Mouse (Mus musculus): ENCODE data around the gene Cyp2w1. TPM values are rescaled to one million over a fixed set of nuclear protein-coding genes. Genes with fewer than 3 reads are reported as not detected.
"Not testable (repeated sequence)": the region's sequence is repeated elsewhere in the genome, so short reads cannot be mapped to it uniquely, and the experiment has no call there.

Cyp2w1 gene
- polyA plus RNA-seq, 1 experiment from 2014 or later = 0.16 TPM

DNA sequence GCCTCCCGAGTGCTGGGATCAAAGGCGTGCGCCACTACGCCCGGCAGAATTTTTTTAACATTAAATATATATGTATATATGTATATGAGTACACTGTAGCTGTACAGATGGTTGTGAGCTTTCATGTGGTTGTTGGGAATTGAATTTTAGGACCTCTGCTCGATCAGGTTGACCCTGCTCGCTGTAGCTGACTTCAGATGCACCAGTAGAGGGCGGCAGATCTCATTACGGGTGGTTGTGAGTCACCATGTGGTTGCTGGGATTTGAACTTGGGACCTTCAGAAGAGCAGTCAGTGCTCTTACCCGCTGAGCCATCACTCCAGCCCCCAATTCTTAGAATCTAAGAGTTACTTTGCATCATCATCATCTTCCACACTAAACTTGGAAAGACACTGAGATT lies 18.0 kb upstream of the Cyp2w1 start:
- WGBS = 84% methylated on average over 10 of the region's 10 CpGs
- not testable (repeated sequence) for H3K27me3 ChIP-seq; H3K9me3 ChIP-seq (replicated peaks); ATAC-seq (replicated peaks; ENCODE audit: low FRiP score); H3K4me2 ChIP-seq; H3K4me3 ChIP-seq (replicated peaks); H3K27ac ChIP-seq; H3K9ac ChIP-seq
- H3K4me1 ChIP-seq = peaks cover 44% of the 10 kb centered on the region
- peaks cover 48% of the 10 kb centered on the region for H3K36me3 ChIP-seq

DNA sequence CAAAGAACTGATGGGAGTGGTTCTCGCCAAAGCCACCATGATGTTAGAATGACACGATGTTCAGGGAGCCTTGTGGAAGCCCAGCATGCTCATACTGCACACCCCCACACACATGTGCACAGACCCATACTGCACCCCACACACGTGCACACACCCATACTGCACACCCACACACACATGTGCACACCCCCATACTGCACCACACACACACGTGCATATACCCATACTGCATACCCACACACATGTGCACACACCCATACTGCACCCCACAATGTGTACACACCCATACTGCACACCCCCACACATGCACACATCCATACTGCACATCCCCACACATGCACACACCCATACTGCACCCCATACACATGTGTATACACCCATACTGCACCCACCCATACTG lies 16.8 kb upstream of the Cyp2w1 start:
- H3K4me2 ChIP-seq = no peak overlapping the region
- no peak for ATAC-seq (replicated peaks; ENCODE audit: low FRiP score)
- H3K36me3 ChIP-seq = peaks cover 60% of the 10 kb centered on the region
- H3K9ac ChIP-seq = no peak overlapping the region
- peaks cover 48% of the 10 kb centered on the region for H3K4me1 ChIP-seq
- H3K27me3 ChIP-seq = no peaks in the 10 kb centered on the region
- WGBS = 94% methylated on average over 4 of the region's 4 CpGs
- no peak overlapping the region for H3K27ac ChIP-seq
- H3K4me3 ChIP-seq (replicated peaks) = no peak overlapping the region
- no peaks in the 10 kb centered on the region for H3K9me3 ChIP-seq (replicated peaks)

DNA sequence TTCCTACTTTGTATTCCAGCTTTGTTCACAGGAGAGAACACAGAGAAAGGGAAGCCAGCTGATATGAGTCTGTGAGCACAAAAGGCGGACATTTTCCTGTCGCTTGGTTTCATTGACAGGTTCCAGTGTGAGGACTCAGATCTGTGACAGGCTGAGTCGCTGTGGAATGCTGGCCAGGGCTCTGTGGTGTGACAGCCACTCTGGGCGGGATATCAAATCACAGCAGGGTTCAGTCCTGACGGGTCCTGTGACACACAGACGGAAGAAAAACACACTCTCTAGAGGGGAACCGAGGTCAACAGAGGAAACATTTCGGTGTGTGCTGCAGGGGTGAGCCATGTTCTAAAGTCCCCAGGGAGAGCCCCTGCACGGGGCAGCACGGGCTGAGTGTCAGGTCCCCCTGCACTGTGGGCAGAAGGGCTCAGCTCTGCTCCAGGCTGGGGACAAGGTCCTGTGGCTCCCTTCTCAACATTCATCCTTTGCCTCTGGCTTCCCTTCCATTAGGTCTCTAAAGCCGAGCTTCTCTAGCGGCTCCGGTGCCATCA lies 14.5 kb upstream of the Cyp2w1 start:
- Histone ChIP-seq H3K9ac (no peak overlapping the region), H3K4me2 (no peak overlapping the region), H3K27me3 (no peaks in the 10 kb centered on the region), H3K36me3 (peaks cover 81% of the 10 kb centered on the region), H3K9me3 (replicated peaks) (no peaks in the 10 kb centered on the region), H3K4me3 (replicated peaks) (no peak overlapping the region), H3K4me1 (peaks cover 30% of the 10 kb centered on the region), H3K27ac (no peak overlapping the region)
- ATAC-seq (replicated peaks; ENCODE audit: low FRiP score) = no peak
- WGBS = 57% methylated on average over 13 of the region's 13 CpGs

DNA sequence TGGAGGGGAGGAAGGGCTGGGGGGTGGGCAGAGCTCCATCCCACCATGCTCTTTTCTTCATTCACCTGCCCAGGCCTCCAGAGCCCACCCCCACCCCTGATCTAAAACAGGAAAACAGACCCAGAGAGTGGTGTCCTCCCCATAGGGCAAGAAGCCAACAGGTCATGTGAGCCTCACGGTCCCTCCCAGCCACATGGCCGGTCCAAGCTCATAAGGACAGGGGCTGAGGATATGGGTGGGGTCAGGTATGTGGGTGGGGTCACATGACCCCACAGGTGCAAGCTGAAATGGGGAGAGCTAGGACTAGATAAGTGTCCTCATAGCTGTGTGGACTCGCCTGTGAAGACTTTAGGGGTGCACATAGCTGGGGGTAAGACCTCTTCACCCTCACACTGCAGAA lies 14.0 kb upstream of the Cyp2w1 start:
- WGBS = 63% methylated on average over 3 of the region's 3 CpGs
- Histone ChIP-seq H3K4me1 (peaks cover 29% of the 10 kb centered on the region), H3K9ac (no peak overlapping the region), H3K4me2 (no peak overlapping the region), H3K27ac (peak overlapping the region; percentile 6; the same call in 1 of the 2 replicates), H3K27me3 (no peaks in the 10 kb centered on the region), H3K9me3 (replicated peaks) (no peaks in the 10 kb centered on the region), H3K4me3 (replicated peaks) (no peak overlapping the region), H3K36me3 (peaks cover 82% of the 10 kb centered on the region)
- no peak for ATAC-seq (replicated peaks; ENCODE audit: low FRiP score)

DNA sequence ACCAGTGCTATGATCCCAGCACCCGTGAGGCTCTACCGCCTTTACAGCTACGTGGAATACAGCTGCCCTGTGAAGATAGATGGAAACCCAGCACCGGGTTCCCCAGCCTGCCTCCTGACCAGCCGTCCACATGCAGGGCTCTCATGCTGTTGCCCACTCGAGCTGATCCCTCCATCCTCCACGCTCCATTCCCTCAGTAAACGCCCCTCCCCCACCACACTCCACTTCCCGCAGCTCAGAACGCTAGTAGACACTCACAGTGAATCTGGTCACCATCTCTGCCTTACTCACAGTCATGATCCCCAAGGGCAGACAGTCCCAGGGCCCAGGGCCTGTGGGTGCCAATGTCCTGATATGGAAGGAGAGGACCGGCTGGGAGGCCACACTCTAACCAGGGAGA lies 13.5 kb upstream of the Cyp2w1 start:
- H3K9ac ChIP-seq = no peak overlapping the region
- H3K36me3 ChIP-seq = peaks cover 82% of the 10 kb centered on the region
- H3K9me3 ChIP-seq (replicated peaks) = no peaks in the 10 kb centered on the region
- WGBS = 61% methylated on average over 11 of the region's 11 CpGs
- peaks cover 29% of the 10 kb centered on the region for H3K4me1 ChIP-seq
- H3K27ac ChIP-seq = peak overlapping the region; percentile 6; the same call in 1 of the 2 replicates
- no peaks in the 10 kb centered on the region for H3K27me3 ChIP-seq
- no peak overlapping the region for H3K4me2 ChIP-seq
- no peak for ATAC-seq (replicated peaks; ENCODE audit: low FRiP score)
- no peak overlapping the region for H3K4me3 ChIP-seq (replicated peaks)

DNA sequence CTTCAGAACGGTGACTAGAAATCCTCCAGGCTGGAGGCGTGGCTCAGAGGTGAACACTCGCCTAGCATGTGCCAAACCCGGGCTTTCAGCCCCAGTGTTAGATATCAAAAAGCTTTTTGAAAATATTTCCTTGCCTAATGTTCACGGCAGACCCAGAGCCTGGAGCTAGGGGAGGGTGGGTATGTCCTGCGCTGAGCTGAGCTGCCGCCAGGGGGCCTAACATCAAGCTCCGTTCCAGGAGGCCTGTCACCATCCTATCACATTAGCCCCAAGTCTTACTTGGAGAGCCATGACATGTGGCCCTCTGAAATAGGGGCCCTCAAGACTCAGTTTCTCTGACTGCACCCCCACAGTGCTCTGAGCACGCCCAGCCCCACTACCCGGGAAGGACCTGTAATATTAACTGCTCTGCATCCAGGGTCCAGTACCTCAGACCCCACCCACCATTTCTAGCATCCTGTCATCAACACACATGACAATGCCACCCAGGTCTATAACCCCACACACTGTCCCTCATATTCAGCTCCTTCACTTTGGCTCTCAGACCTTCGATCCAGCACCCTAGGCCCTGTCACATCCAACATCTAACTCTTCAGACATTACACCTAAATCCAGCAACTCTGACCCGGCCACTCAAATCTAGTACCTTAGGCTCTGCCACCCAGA lies 8.3 kb upstream of the Cyp2w1 start:
- H3K36me3 ChIP-seq = peaks cover 36% of the 10 kb centered on the region
- H3K9me3 ChIP-seq (replicated peaks) = no peaks in the 10 kb centered on the region
- H3K4me2 ChIP-seq = peak overlapping the region; percentile 96
- H3K4me1 ChIP-seq = peaks cover 36% of the 10 kb centered on the region
- peak overlapping the region; percentile 95 for H3K9ac ChIP-seq
- H3K4me3 ChIP-seq (replicated peaks) = peak overlapping the region; percentile 83
- H3K27ac ChIP-seq = peak overlapping the region; percentile 88
- ATAC-seq (replicated peaks; ENCODE audit: low FRiP score) = peak; percentile 76
- WGBS = 4% methylated on average over 12 of the region's 12 CpGs
- H3K27me3 ChIP-seq = no peaks in the 10 kb centered on the region

DNA sequence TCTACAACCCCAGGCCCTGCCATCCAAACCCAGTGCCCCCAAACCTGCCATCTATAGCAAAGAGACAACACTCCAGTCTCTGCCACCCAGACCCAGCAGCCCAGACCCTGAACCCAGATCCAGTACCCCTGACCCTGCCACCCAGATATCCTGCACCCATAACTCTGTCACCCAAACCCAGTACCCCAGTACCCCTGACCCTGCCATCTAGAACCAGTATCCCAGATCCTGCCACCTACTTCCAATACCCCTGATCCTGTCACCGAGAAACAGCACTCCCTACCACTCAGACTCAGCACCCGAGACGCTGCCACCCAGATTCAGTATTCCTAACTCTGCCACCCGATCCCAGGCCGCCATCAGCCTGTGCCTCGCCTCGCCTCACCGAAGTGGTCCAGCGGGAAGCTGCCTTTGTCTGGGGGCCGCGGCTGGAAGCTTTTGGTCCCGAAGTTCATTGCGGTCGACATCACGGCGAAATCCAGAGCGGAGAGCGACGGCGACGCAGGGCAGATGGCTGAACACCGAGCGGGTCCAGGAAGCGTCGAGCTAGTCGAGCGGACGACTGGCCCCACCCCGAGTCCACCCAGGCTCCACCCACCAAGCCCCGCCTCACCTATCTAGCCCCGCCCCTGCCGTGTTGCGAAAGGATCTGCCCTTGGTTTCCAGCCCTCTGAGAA lies 7.6 kb upstream of the Cyp2w1 start:
- under 1% methylated on average over 33 of the region's 33 CpGs for WGBS
- H3K4me2 ChIP-seq = peak overlapping the region; percentile 96
- H3K4me3 ChIP-seq (replicated peaks) = peak overlapping the region; percentile 83
- ATAC-seq (replicated peaks; ENCODE audit: low FRiP score) = peak; percentile 89
- H3K27ac ChIP-seq = peak overlapping the region; percentile 88
- no peaks in the 10 kb centered on the region for H3K27me3 ChIP-seq
- H3K9ac ChIP-seq = peak overlapping the region; percentile 95
- H3K4me1 ChIP-seq = peaks cover 29% of the 10 kb centered on the region
- no peaks in the 10 kb centered on the region for H3K9me3 ChIP-seq (replicated peaks)
- H3K36me3 ChIP-seq = peaks cover 30% of the 10 kb centered on the region

DNA sequence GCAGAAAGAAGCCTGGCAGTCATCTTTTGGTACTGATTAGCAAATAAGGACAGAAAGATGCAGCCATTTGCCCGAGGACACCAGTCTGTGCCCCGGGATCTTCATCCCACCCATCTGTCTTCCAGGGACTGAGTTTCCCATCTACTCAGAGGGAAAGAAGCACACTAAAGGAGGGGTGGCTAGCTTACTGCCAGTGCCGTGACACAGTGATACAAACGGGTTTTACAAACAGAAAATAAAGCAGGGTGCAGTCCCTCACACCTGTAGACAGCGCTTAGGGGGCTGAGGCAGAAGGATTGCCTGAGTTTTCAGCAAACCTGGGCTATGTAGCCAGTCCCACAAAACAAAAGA lies 7.1 kb upstream of the Cyp2w1 start:
- Histone ChIP-seq H3K27ac (peak overlapping the region; percentile 88; the same call in 1 of the 2 replicates), H3K36me3 (peaks cover 24% of the 10 kb centered on the region), H3K4me1 (peaks cover 29% of the 10 kb centered on the region), H3K9me3 (replicated peaks) (no peaks in the 10 kb centered on the region), H3K4me3 (replicated peaks) (peak overlapping the region; percentile 83), H3K4me2 (peak overlapping the region; percentile 96), H3K27me3 (no peaks in the 10 kb centered on the region), H3K9ac (peak overlapping the region; percentile 95; the same call in 1 of the 2 replicates)
- 9% methylated on average over 5 of the region's 5 CpGs for WGBS
- ATAC-seq (replicated peaks; ENCODE audit: low FRiP score) = peak; percentile 14; the same call in 1 of the 2 replicates

DNA sequence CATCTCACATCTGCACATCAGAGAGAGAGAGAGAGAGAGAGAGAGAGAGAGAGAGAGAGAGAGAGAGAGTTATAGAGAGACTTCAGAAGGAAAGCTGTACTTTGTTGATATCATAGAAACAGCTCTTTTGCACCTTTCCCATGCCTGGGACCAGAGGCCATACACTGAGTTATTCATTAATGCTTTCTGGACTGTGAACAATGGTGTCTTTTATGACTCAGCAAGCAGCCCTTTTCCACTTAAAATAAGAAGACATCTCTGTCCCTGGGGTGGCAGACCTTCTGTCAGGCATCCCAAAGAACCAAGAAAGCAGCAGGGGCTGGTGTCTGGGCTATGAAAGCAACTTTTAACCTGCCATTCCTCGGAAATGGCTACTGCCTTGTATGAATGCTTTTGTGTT lies 5.2 kb upstream of the Cyp2w1 start:
- Histone ChIP-seq H3K4me2 (no peak overlapping the region), H3K4me1 (peaks cover 37% of the 10 kb centered on the region), H3K36me3 (peaks cover 8% of the 10 kb centered on the region), H3K27me3 (peaks cover 10% of the 10 kb centered on the region), H3K9me3 (replicated peaks) (no peaks in the 10 kb centered on the region), H3K27ac (peak overlapping the region; percentile 75; the same call in 1 of the 2 replicates), H3K4me3 (replicated peaks) (no peak overlapping the region), H3K9ac (no peak overlapping the region)
- 64% methylated on average over 1 of the region's 1 CpGs for WGBS
- ATAC-seq (replicated peaks; ENCODE audit: low FRiP score) = no peak

DNA sequence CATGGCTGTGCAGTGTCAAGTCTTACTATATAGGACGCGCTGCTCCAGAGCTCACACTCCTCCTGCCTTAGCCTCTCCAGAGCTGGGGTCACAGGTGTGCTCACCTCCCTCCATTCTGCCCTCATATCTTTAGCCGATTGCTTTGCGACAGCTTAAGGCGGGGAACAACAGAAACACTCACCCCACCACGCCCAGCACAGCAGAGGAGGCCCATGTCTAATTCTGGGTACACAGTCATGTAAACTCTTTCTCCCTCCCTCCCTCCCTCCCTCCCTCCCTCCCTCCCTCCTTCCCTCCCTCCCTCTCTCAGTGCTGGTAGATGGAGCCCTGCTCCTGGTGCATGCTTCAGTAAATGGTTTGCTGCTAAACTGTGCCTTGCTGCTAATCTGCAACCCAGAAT lies 2.7 kb upstream of the Cyp2w1 start:
- Histone ChIP-seq H3K27ac (no peak overlapping the region), H3K4me1 (peaks cover 21% of the 10 kb centered on the region), H3K36me3 (no peaks in the 10 kb centered on the region), H3K9me3 (replicated peaks) (no peaks in the 10 kb centered on the region), H3K27me3 (peaks cover 15% of the 10 kb centered on the region), H3K9ac (no peak overlapping the region), H3K4me2 (no peak overlapping the region), H3K4me3 (replicated peaks) (no peak overlapping the region)
- no peak for ATAC-seq (replicated peaks; ENCODE audit: low FRiP score)
- 78% methylated on average over 6 of the region's 6 CpGs for WGBS

DNA sequence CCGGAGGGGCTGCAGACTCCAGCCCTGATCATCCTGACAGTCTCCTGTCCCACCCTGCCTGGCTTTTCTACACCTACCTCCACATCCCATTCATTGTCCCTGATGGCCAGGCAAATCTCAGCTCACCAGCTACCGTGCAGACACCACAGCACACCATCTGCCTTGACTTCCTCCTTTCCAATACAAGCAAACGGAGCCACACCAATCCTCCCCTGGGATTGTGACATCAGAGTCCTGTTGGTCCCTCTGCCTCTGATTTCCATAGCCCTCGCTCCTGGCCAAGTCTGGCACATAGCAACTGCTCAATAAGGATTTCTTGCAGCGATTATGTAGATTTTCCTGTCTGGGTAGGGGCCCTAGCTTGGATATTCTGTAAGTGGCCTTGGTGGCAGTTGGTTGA lies 1.3 kb upstream of the Cyp2w1 start, which contains the start of gene Cox19:
Gene Cox19, minus strand, starts transcription at position 285 of the 400 bp plus-strand sequence.
- Histone ChIP-seq H3K4me2 (no peak within 1 kb of the TSS), H3K9me3 (replicated peaks) (no peaks in the 10 kb centered on the region), H3K4me1 (peaks cover 18% of the 10 kb centered on the region), H3K27me3 (peaks cover 15% of the 10 kb centered on the region), H3K9ac (no peak within 1 kb of the TSS), H3K27ac (no peak within 1 kb of the TSS), H3K4me3 (replicated peaks) (no peak within 1 kb of the TSS), H3K36me3 (no peaks in the 10 kb centered on the region)
- WGBS = 39% methylated on average over 5 of the region's 5 CpGs
- ATAC-seq (replicated peaks; ENCODE audit: low FRiP score) = no peak

DNA sequence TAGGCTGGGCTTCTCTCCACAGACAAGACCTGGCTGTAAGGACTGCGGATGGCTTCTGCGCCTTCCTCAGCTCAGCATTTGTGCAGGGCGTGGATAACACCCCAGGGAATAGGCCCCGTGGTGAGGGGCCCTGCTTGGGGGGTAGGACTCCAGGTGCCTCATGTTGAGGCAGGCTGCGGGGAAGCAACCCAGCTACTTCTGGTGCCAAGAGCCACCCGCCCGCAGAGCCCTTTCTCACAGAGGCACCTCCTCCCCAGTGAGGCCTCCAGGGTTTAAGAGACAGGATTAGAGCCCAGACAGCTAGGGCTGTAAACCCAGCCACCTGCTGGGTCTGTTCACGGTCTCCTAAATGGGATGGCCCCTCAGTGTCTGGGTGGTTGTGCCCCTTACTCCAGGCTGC lies 789 bp upstream of the Cyp2w1 start:
- H3K27me3 ChIP-seq = peaks cover 15% of the 10 kb centered on the region
- H3K9ac ChIP-seq = no peak overlapping the region
- no peak for ATAC-seq (replicated peaks; ENCODE audit: low FRiP score)
- H3K4me3 ChIP-seq (replicated peaks) = no peak overlapping the region
- H3K27ac ChIP-seq = no peak overlapping the region
- H3K36me3 ChIP-seq = no peaks in the 10 kb centered on the region
- 14% methylated on average over 8 of the region's 8 CpGs for WGBS
- H3K4me2 ChIP-seq = no peak overlapping the region
- H3K4me1 ChIP-seq = peaks cover 19% of the 10 kb centered on the region
- H3K9me3 ChIP-seq (replicated peaks) = no peaks in the 10 kb centered on the region

All from kidney, embryonic 15.5 days (tissue).